Mouse (Mus musculus): ENCODE data around the gene Auts2. TPM values are rescaled to one million over a fixed set of nuclear protein-coding genes. Genes with fewer than 3 reads are reported as not detected.

Auts2 gene
- polyA plus RNA-seq, 1 experiment from 2014 or later = 32.6 TPM

- H3K4me2 ChIP-seq (replicated peaks; ENCODE audit: low read depth, low read length) = no peak overlapping the region
- H3K4me1 ChIP-seq (ENCODE audit: control insufficient read depth, insufficient read depth, low read length) = peaks cover 25% of the 10 kb centered on the region
- no peaks in the 10 kb centered on the region for H3K27me3 ChIP-seq (ENCODE audit: control insufficient read depth, insufficient read depth, low read length)
- H3K9ac ChIP-seq (ENCODE audit: low read depth, low read length) = no peak overlapping the region
- no peak overlapping the region for H3K4me3 ChIP-seq (ENCODE audit: low read length)
- H3K27ac ChIP-seq (ENCODE audit: low read depth, low read length) = no peak overlapping the region
- no peaks in the 10 kb centered on the region for H3K9me3 ChIP-seq (ENCODE audit: control insufficient read depth, low read length)
- no peak for ATAC-seq (ENCODE audit: low FRiP score, low TSS enrichment)
- WGBS = 30% methylated on average over 3 of the region's 3 CpGs
- no peaks in the 10 kb centered on the region for H3K36me3 ChIP-seq (ENCODE audit: control insufficient read depth, insufficient read depth, low read length)
Observed at GRCm38 (mm10) chr5:131829248-131829647, 713.9 kb downstream of the Auts2 start.

- 47% methylated on average over 2 of the region's 2 CpGs for WGBS
- Histone ChIP-seq H3K4me3 (ENCODE audit: low read length) (no peak overlapping the region), H3K9me3 (ENCODE audit: control insufficient read depth, low read length) (no peaks in the 10 kb centered on the region), H3K4me2 (replicated peaks; ENCODE audit: low read depth, low read length) (no peak overlapping the region), H3K4me1 (ENCODE audit: control insufficient read depth, insufficient read depth, low read length) (peaks cover 25% of the 10 kb centered on the region), H3K36me3 (ENCODE audit: control insufficient read depth, insufficient read depth, low read length) (no peaks in the 10 kb centered on the region), H3K27ac (ENCODE audit: low read depth, low read length) (no peak overlapping the region), H3K9ac (ENCODE audit: low read depth, low read length) (no peak overlapping the region), H3K27me3 (ENCODE audit: control insufficient read depth, insufficient read depth, low read length) (no peaks in the 10 kb centered on the region)
- ATAC-seq (ENCODE audit: low FRiP score, low TSS enrichment) = no peak
Observed at GRCm38 (mm10) chr5:131828607-131829006, 714.5 kb downstream of the Auts2 start.

- Histone ChIP-seq H3K9me3 (ENCODE audit: control insufficient read depth, low read length) (no peaks in the 10 kb centered on the region), H3K4me3 (ENCODE audit: low read length) (no peak overlapping the region), H3K27ac (ENCODE audit: low read depth, low read length) (no peak overlapping the region), H3K9ac (ENCODE audit: low read depth, low read length) (no peak overlapping the region), H3K27me3 (ENCODE audit: control insufficient read depth, insufficient read depth, low read length) (no peaks in the 10 kb centered on the region), H3K4me1 (ENCODE audit: control insufficient read depth, insufficient read depth, low read length) (peaks cover 21% of the 10 kb centered on the region), H3K36me3 (ENCODE audit: control insufficient read depth, insufficient read depth, low read length) (no peaks in the 10 kb centered on the region), H3K4me2 (replicated peaks; ENCODE audit: low read depth, low read length) (no peak overlapping the region)
- WGBS = 89% methylated on average over 8 of the region's 8 CpGs
- ATAC-seq (ENCODE audit: low FRiP score, low TSS enrichment) = no peak
Observed at GRCm38 (mm10) chr5:131826362-131827261, 716.5 kb downstream of the Auts2 start.

GRCm38 (mm10) chr5:131825421-131825820 lies 717.7 kb downstream of the Auts2 start:
- Histone ChIP-seq H3K4me2 (replicated peaks; ENCODE audit: low read depth, low read length) (no peak overlapping the region), H3K4me3 (ENCODE audit: low read length) (no peak overlapping the region), H3K36me3 (ENCODE audit: control insufficient read depth, insufficient read depth, low read length) (no peaks in the 10 kb centered on the region), H3K27ac (ENCODE audit: low read depth, low read length) (no peak overlapping the region), H3K4me1 (ENCODE audit: control insufficient read depth, insufficient read depth, low read length) (peaks cover 19% of the 10 kb centered on the region), H3K9me3 (ENCODE audit: control insufficient read depth, low read length) (no peaks in the 10 kb centered on the region), H3K27me3 (ENCODE audit: control insufficient read depth, insufficient read depth, low read length) (no peaks in the 10 kb centered on the region), H3K9ac (ENCODE audit: low read depth, low read length) (no peak overlapping the region)
- no peak for ATAC-seq (ENCODE audit: low FRiP score, low TSS enrichment)
- WGBS = 26% methylated on average over 3 of the region's 3 CpGs

GRCm38 (mm10) chr5:131824197-131824991 lies 718.8 kb downstream of the Auts2 start:
- Histone ChIP-seq H3K9me3 (ENCODE audit: control insufficient read depth, low read length) (no peaks in the 10 kb centered on the region), H3K36me3 (ENCODE audit: control insufficient read depth, insufficient read depth, low read length) (no peaks in the 10 kb centered on the region), H3K9ac (ENCODE audit: low read depth, low read length) (no peak overlapping the region; the same call in 1 of the 2 replicates), H3K4me3 (ENCODE audit: low read length) (no peak overlapping the region), H3K4me2 (replicated peaks; ENCODE audit: low read depth, low read length) (0 out of 2 replicates have a peak overlapping the region, but pooled peaks have one; percentile 8), H3K27me3 (ENCODE audit: control insufficient read depth, insufficient read depth, low read length) (no peaks in the 10 kb centered on the region), H3K27ac (ENCODE audit: low read depth, low read length) (no peak overlapping the region), H3K4me1 (ENCODE audit: control insufficient read depth, insufficient read depth, low read length) (peaks cover 15% of the 10 kb centered on the region)
- peak; percentile 79 for ATAC-seq (ENCODE audit: low FRiP score, low TSS enrichment)
- WGBS = 33% methylated on average over 11 of the region's 11 CpGs

- WGBS = 85% methylated on average over 4 of the region's 4 CpGs
Observed at GRCm38 (mm10) chr5:131821461-131821860, 721.7 kb downstream of the Auts2 start.

GRCm38 (mm10) chr5:131819251-131819691 lies 723.9 kb downstream of the Auts2 start:
- no peaks in the 10 kb centered on the region for H3K9me3 ChIP-seq (ENCODE audit: control insufficient read depth, low read length)
- no peaks in the 10 kb centered on the region for H3K36me3 ChIP-seq (ENCODE audit: control insufficient read depth, insufficient read depth, low read length)
- no peak for ATAC-seq (ENCODE audit: low FRiP score, low TSS enrichment)
- no peak overlapping the region for H3K27ac ChIP-seq (ENCODE audit: low read depth, low read length)
- no peak overlapping the region for H3K9ac ChIP-seq (ENCODE audit: low read depth, low read length)
- H3K4me2 ChIP-seq (replicated peaks; ENCODE audit: low read depth, low read length) = no peak overlapping the region
- H3K27me3 ChIP-seq (ENCODE audit: control insufficient read depth, insufficient read depth, low read length) = no peaks in the 10 kb centered on the region
- H3K4me1 ChIP-seq (ENCODE audit: control insufficient read depth, insufficient read depth, low read length) = 0 out of 2 replicates have a peak, but pooled peaks cover under 1% of the 10 kb centered on the region
- 92% methylated on average over 15 of the region's 15 CpGs for WGBS
- H3K4me3 ChIP-seq (ENCODE audit: low read length) = no peak overlapping the region

More at GRCm38 (mm10) chr5:131821461-131821860, 721.7 kb downstream of the Auts2 start:
- Histone ChIP-seq H3K9ac (ENCODE audit: low read depth, low read length) (no peak overlapping the region), H3K4me3 (ENCODE audit: low read length) (no peak overlapping the region), H3K27ac (ENCODE audit: low read depth, low read length) (no peak overlapping the region), H3K36me3 (ENCODE audit: control insufficient read depth, insufficient read depth, low read length) (no peaks in the 10 kb centered on the region), H3K9me3 (ENCODE audit: control insufficient read depth, low read length) (no peaks in the 10 kb centered on the region), H3K27me3 (ENCODE audit: control insufficient read depth, insufficient read depth, low read length) (no peaks in the 10 kb centered on the region), H3K4me1 (ENCODE audit: control insufficient read depth, insufficient read depth, low read length) (peaks cover 13% of the 10 kb centered on the region), H3K4me2 (replicated peaks; ENCODE audit: low read depth, low read length) (no peak overlapping the region)
- ATAC-seq (ENCODE audit: low FRiP score, low TSS enrichment) = no peak

- H3K4me2 ChIP-seq (replicated peaks; ENCODE audit: low read depth, low read length) = no peak overlapping the region
- H3K9ac ChIP-seq (ENCODE audit: low read depth, low read length) = no peak overlapping the region
- H3K9me3 ChIP-seq (ENCODE audit: control insufficient read depth, low read length) = no peaks in the 10 kb centered on the region
- no peak overlapping the region for H3K27ac ChIP-seq (ENCODE audit: low read depth, low read length)
- H3K4me3 ChIP-seq (ENCODE audit: low read length) = no peak overlapping the region
- WGBS = 55% methylated on average over 3 of the region's 3 CpGs
- no peak for ATAC-seq (ENCODE audit: low FRiP score, low TSS enrichment)
- H3K36me3 ChIP-seq (ENCODE audit: control insufficient read depth, insufficient read depth, low read length) = no peaks in the 10 kb centered on the region
- no peaks in the 10 kb centered on the region for H3K4me1 ChIP-seq (ENCODE audit: control insufficient read depth, insufficient read depth, low read length)
- no peaks in the 10 kb centered on the region for H3K27me3 ChIP-seq (ENCODE audit: control insufficient read depth, insufficient read depth, low read length)
Observed at GRCm38 (mm10) chr5:131815498-131815897, 727.6 kb downstream of the Auts2 start.

Data from kidney, embryonic 14.5 days (tissue).